Mouse (Mus musculus) intestine, postnatal 0 days (tissue): ENCODE data around the gene Srebf2. TPM values are rescaled to one million over a fixed set of nuclear protein-coding genes. Genes with fewer than 3 reads are reported as not detected.
"Not testable (repeated sequence)": the region's sequence is repeated elsewhere in the genome, so short reads cannot be mapped to it uniquely, and the experiment has no call there.

Experiments
- ATAC-seq: fragments of 200-750 bp; cut with Nextera tagmentation; 2 replicates; pipeline ENCODE4 v1.8.0; 2017; ENCODE audit warnings: mild to moderate bottlenecking, moderate TSS enrichment, moderate library complexity
- H3K27ac ChIP-seq: fragments of 300-500 bp; sonication (generic); 2 replicates; pipeline ENCODE4 v1.5.1; 2014; ENCODE audit warnings: mild to moderate bottlenecking, low read depth, low read length, moderate library complexity
- H3K27me3 ChIP-seq: fragments of 300-500 bp; sonication (generic); replicated peaks from 2 replicates; pipeline ENCODE4 v1.6.1; 2014; ENCODE audit warnings: low read length, mixed read lengths; ENCODE audit not compliant: control insufficient read depth, insufficient read depth
- H3K36me3 ChIP-seq: fragments of 300-500 bp; sonication (generic); 2 replicates; pipeline ENCODE4 v1.6.1; 2014; ENCODE audit warnings: mild to moderate bottlenecking, moderate library complexity; ENCODE audit not compliant: control insufficient read depth, insufficient read depth
- H3K4me1 ChIP-seq: fragments of 300-500 bp; sonication (generic); replicated peaks from 2 replicates; pipeline ENCODE4 v1.6.1; 2014; ENCODE audit warnings: antibody characterized with exemption, low read length, mixed read lengths; ENCODE audit not compliant: control insufficient read depth, insufficient read depth
- H3K4me2 ChIP-seq: fragments of 300-500 bp; sonication (generic); replicated peaks from 2 replicates; pipeline ENCODE4 v1.6.1; 2014; ENCODE audit warnings: low read depth, mild to moderate bottlenecking, moderate library complexity
- H3K4me3 ChIP-seq: fragments of 300-500 bp; sonication (generic); 2 replicates; pipeline ENCODE4 v1.5.1; 2014; ENCODE audit warnings: low read depth, low read length
- H3K9ac ChIP-seq: fragments of 300-500 bp; sonication (generic); 2 replicates; pipeline ENCODE4 v1.6.1; 2014; ENCODE audit warnings: mild to moderate bottlenecking, low read depth, low read length
- H3K9me3 ChIP-seq: fragments of 300-500 bp; sonication (generic); 2 replicates; pipeline ENCODE4 v1.6.1; 2016; ENCODE audit warnings: mixed run types; ENCODE audit not compliant: control insufficient read depth
- CTCF ChIP-seq: sonication (generic); IDR thresholded peaks from 2 replicates; pipeline ENCODE4 v1.5.1; 2016; ENCODE audit warnings: low read depth, mild to moderate bottlenecking, control low read depth, antibody characterized with exemption, moderate library complexity
- WGBS: fragments of 180-500 bp; shearing (Covaris S2); extraction: QIAGEN DNeasy Blood & Tissue Kit; methylation state at CpG from one replicate; pipeline ENCODE4 v1.1.7; 2014; 5-methylcytosine and 5-hydroxymethylcytosine counted together
- polyA plus RNA-seq: library from polyadenylated mRNA; unstranded; fragments of >200 nt; fragmentation: Nextera tagmentation; extraction: Ambion mirVana; gene quantifications from 2 replicates; pipeline ENCODE4 v1.2.1, GENCODE M21; 2015

The Srebf2 gene
- polyA plus RNA-seq, 1 experiment from 2014 or later = 68.7 TPM

- peak; percentile 97 for TF ChIP-seq CTCF
- Histone ChIP-seq H3K27ac (no peak overlapping the region), H3K4me1 (no peaks in the 10 kb centered on the region), H3K9ac (no peak overlapping the region), H3K4me2 (no peak overlapping the region), H3K9me3 (no peaks in the 10 kb centered on the region), H3K36me3 (no peaks in the 10 kb centered on the region), H3K4me3 (no peak overlapping the region), H3K27me3 (no peaks in the 10 kb centered on the region)
- 18% methylated on average over 5 of the region's 5 CpGs for WGBS
- ATAC-seq = peak; percentile 46
Observed at GRCm38 (mm10) chr15:82236565-82236964, 89.6 kb downstream of the Srebf2 start.

- TF ChIP-seq CTCF = no peak
- 72% methylated on average over 3 of the region's 3 CpGs for WGBS
- Histone ChIP-seq H3K36me3 (no peaks in the 10 kb centered on the region), H3K27me3 (no peaks in the 10 kb centered on the region), H3K4me3 (peak overlapping the region; percentile 63), H3K4me2 (peak overlapping the region; percentile 90), H3K9ac (no peak overlapping the region), H3K9me3 (no peaks in the 10 kb centered on the region), H3K4me1 (0 out of 2 replicates have a peak, but pooled peaks cover 2% of the 10 kb centered on the region), H3K27ac (no peak overlapping the region)
- no peak for ATAC-seq
Observed at GRCm38 (mm10) chr15:82243311-82243710, 96.3 kb downstream of the Srebf2 start.

- ATAC-seq = no peak
- Histone ChIP-seq H3K9ac (peak overlapping the region; percentile 43; the same call in 1 of the 2 replicates), H3K27me3 (no peaks in the 10 kb centered on the region), H3K36me3 (no peaks in the 10 kb centered on the region), H3K4me2 (peak overlapping the region; percentile 90), H3K4me3 (peak overlapping the region; percentile 63), H3K9me3 (no peaks in the 10 kb centered on the region), H3K27ac (no peak overlapping the region), H3K4me1 (0 out of 2 replicates have a peak, but pooled peaks cover 2% of the 10 kb centered on the region)
- no peak for TF ChIP-seq CTCF
- 7% methylated on average over 12 of the region's 12 CpGs for WGBS
Observed at GRCm38 (mm10) chr15:82243742-82244114, 96.7 kb downstream of the Srebf2 start.

DNA sequence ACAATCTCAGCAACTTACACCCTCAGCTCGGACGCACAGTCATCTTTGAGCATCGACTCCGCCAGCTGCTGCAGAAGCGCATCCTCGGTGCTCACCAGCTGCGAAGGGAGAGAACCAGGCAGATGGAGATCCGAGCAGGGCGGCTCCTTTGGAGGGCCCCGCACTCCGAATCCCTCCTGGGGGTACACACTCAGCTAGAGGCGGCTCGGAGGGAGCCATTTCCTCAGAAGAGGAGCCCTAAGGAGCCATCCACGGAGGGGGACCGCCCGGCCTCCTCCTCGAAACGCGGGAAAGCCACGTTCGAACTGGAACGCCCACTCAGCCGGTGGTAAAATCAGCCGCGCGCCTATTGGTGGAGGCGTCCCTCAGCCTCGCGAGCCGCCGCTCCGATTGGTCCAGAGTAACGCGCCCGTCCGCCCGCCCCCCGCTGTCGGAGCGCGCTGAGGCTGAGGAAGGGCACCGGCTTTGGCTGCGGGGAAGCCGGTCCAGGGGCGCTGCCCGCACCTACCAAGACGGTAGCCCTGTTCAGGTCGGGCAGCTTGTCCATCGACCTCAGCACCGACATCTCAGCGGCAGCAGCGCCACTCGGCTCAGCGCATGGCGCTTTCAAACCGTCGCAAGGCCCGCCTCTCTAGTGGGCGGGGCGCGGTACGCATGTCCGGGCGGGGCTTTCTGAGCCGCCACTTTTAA is 97.3 kb downstream of the Srebf2 start, which contains the start of gene Cenpm:
TSS of gene Cenpm (minus strand) at position 634 of the 690 bp plus-strand sequence.
- Histone ChIP-seq H3K4me3 (peak within 1 kb of the TSS; percentile 63), H3K36me3 (no peaks in the 10 kb centered on the region), H3K27ac (no peak within 1 kb of the TSS), H3K27me3 (no peaks in the 10 kb centered on the region), H3K9ac (peak within 1 kb of the TSS; percentile 43; the same call in 1 of the 2 replicates), H3K9me3 (no peaks in the 10 kb centered on the region), H3K4me1 (0 out of 2 replicates have a peak, but pooled peaks cover 2% of the 10 kb centered on the region), H3K4me2 (peak within 1 kb of the TSS; percentile 90)
- under 1% methylated on average over 65 of the region's 65 CpGs for WGBS
- TF ChIP-seq CTCF = no peak
- ATAC-seq = peak; percentile 93

DNA sequence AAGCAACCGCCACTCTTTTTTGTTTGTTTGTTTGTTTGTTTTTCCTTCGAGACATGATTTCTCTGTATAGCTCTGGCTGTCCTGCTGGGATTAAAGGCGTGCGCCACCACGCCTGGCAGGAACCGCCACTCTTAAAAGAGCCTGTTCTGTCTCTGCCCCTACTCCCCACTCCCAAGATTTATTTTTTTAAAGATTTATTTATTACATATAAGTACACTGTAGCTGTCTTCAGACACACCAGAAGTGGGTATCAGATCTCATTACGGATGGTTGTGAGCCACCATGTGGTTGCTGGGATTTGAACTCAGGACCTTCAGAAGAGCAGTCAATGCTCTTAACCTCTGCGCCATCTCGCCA is 97.8 kb downstream of the Srebf2 start:
- H3K36me3 ChIP-seq, H3K9ac ChIP-seq, H3K4me1 ChIP-seq, H3K27ac ChIP-seq, H3K9me3 ChIP-seq, ATAC-seq, H3K27me3 ChIP-seq: not testable (repeated sequence)
- peak overlapping the region; percentile 90 for H3K4me2 ChIP-seq
- H3K4me3 ChIP-seq = peak overlapping the region; percentile 63
- WGBS = 21% methylated on average over 9 of the region's 9 CpGs

DNA sequence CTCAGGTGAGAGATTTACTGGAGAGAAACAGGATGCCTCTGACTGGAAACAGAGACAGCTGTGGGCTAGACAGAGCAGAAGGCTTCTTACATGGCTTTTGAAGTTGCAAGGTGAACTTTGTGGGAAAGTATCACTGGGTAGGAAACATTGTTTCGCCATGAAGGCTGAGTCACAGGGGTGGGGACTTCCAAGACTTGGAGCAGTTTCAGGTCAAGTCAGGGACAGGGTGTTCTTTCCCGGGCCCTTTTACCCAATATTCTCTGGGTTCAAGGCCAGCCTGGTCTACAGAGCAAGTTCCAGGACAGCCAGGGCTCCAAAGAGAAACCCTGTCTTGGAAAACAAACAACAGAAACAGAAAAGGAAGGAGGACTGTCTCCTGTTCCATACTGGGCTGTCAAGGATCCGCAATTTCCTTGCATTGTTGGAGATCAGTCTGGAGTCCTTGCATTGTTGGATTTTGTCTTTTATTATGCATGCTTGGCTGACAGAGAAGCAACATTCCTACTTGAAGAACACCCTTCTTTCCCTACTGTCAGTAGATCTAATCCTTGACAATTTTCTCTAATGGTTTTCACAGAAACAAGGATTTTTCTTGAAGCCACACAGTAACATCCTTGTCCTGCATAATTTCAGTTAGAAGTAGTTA is 100.3 kb downstream of the Srebf2 start:
- Histone ChIP-seq H3K4me1 (0 out of 2 replicates have a peak, but pooled peaks cover 2% of the 10 kb centered on the region), H3K36me3 (no peaks in the 10 kb centered on the region), H3K9ac (no peak overlapping the region), H3K4me3 (no peak overlapping the region), H3K9me3 (no peaks in the 10 kb centered on the region), H3K27me3 (no peaks in the 10 kb centered on the region), H3K27ac (no peak overlapping the region), H3K4me2 (no peak overlapping the region)
- TF ChIP-seq CTCF = no peak
- ATAC-seq = no peak
- WGBS = 54% methylated on average over 3 of the region's 3 CpGs
